Mouse (Mus musculus) G1E (cell line): ENCODE measurements around the gene Asf1b. TPM values are rescaled to one million over a fixed set of nuclear protein-coding genes. Genes with fewer than 3 reads are reported as not detected.

Experiments
- ATAC-seq: 2 replicates; pipeline ENCODE4 v1.8.0; 2016; ENCODE audit warnings: mild to moderate bottlenecking; ENCODE audit not compliant: insufficient number of reproducible peaks, poor library complexity, low FRiP score, severe bottlenecking; ENCODE audit errors: extremely low read depth
- DNase-seq: peaks from one replicate; pipeline ENCODE4 v3.0.0; 2012; ENCODE audit warnings: low spot score
- H3K27me3 ChIP-seq: 2 replicates; pipeline ENCODE4 v1.6.1; 2012; ENCODE audit warnings: mild to moderate bottlenecking, low read length, inconsistent platforms; ENCODE audit not compliant: insufficient read depth
- H3K36me3 ChIP-seq: replicated peaks from 2 replicates; pipeline ENCODE3; 2012; ENCODE audit warnings: mild to moderate bottlenecking, inconsistent platforms
- H3K4me1 ChIP-seq: 2 replicates; pipeline ENCODE4 v1.6.1; 2012; ENCODE audit warnings: low read depth, low read length, inconsistent platforms, mixed read lengths; ENCODE audit not compliant: insufficient read depth
- H3K4me3 ChIP-seq: 2 replicates; pipeline ENCODE4 v1.5.1; 2012; ENCODE audit warnings: low read depth, mild to moderate bottlenecking, inconsistent platforms, low read length, moderate library complexity, mixed read lengths
- H3K9me3 ChIP-seq: replicated peaks from 2 replicates; pipeline ENCODE4 v1.6.1; 2012; ENCODE audit warnings: inconsistent platforms
- CTCF ChIP-seq: IDR thresholded peaks from 2 replicates; pipeline ENCODE4 v1.5.1; 2012; ENCODE audit warnings: low read depth, low read length, inconsistent platforms, mixed read lengths
- GATA1 ChIP-seq: IDR thresholded peaks from 2 replicates; pipeline ENCODE4 v1.6.1; 2012; ENCODE audit warnings: borderline replicate concordance, low read length, inconsistent platforms, mixed read lengths
- GATA2 ChIP-seq: IDR thresholded peaks from 2 replicates; pipeline ENCODE4 v1.6.1; 2012; ENCODE audit warnings: low read depth, low read length, inconsistent platforms, borderline replicate concordance
- POLR2AphosphoS5 ChIP-seq: IDR thresholded peaks from 2 replicates; pipeline ENCODE4 v1.6.1; 2012; ENCODE audit warnings: low read depth, low read length, inconsistent platforms; ENCODE audit not compliant: insufficient replicate concordance
- TAL1 ChIP-seq: conservative IDR thresholded peaks from 2 replicates; pipeline ENCODE4 v1.6.1; 2012; ENCODE audit warnings: low read depth, low read length, inconsistent platforms, mixed read lengths
- polyA plus RNA-seq: library from polyadenylated mRNA; stranded (reverse); fragments of >175 nt; gene quantifications from 2 replicates; pipeline ENCODE4 v1.2.3, GENCODE M21; 2012
- total RNA-seq, 2 experiments: library from RNA; stranded (forward) in 1 of 2; stranded (reverse) in 1 of 2; fragments of 200-1000 nt in 1 of 2; fragments of >200 nt in 1 of 2; fragmentation: Nextera tagmentation in 1 of 2; gene quantifications; 2 replicates each; pipeline ENCODE4 v1.2.3; 2014 to 2017

Gene Asf1b
- total and polyA plus RNA-seq, 3 experiments, result 87.4 to 383 (median 88.6) TPM

GRCm38 (mm10) chr8:84008362-84008761, 53.1 kb downstream of the Asf1b start:
- Histone ChIP-seq H3K9me3 (peaks cover 27% of the 10 kb centered on the region), H3K27me3 (peaks cover 27% of the 10 kb centered on the region), H3K4me3 (no peak overlapping the region), H3K36me3 (peaks cover 14% of the 10 kb centered on the region), H3K4me1 (peaks cover 19% of the 10 kb centered on the region)
- DNase-seq, result no peak
- no peak for ATAC-seq
- no peak for TF ChIP-seq GATA1

GRCm38 (mm10) chr8:84009876-84010275, 54.6 kb downstream of the Asf1b start:
- Histone ChIP-seq H3K4me1 (peaks cover 7% of the 10 kb centered on the region), H3K27me3 (peaks cover 27% of the 10 kb centered on the region), H3K36me3 (peaks cover 4% of the 10 kb centered on the region), H3K4me3 (no peak overlapping the region), H3K9me3 (peaks cover 27% of the 10 kb centered on the region)
- ATAC-seq (no peak; the same call in 1 of the 2 replicates), DNase-seq (no peak)
- TF ChIP-seq GATA1, result no peak
- TF ChIP-seq GATA2, result no peak
- TF ChIP-seq CTCF, result no peak
- no peak for TF ChIP-seq POLR2AphosphoS5
- no peak for TF ChIP-seq TAL1

DNA sequence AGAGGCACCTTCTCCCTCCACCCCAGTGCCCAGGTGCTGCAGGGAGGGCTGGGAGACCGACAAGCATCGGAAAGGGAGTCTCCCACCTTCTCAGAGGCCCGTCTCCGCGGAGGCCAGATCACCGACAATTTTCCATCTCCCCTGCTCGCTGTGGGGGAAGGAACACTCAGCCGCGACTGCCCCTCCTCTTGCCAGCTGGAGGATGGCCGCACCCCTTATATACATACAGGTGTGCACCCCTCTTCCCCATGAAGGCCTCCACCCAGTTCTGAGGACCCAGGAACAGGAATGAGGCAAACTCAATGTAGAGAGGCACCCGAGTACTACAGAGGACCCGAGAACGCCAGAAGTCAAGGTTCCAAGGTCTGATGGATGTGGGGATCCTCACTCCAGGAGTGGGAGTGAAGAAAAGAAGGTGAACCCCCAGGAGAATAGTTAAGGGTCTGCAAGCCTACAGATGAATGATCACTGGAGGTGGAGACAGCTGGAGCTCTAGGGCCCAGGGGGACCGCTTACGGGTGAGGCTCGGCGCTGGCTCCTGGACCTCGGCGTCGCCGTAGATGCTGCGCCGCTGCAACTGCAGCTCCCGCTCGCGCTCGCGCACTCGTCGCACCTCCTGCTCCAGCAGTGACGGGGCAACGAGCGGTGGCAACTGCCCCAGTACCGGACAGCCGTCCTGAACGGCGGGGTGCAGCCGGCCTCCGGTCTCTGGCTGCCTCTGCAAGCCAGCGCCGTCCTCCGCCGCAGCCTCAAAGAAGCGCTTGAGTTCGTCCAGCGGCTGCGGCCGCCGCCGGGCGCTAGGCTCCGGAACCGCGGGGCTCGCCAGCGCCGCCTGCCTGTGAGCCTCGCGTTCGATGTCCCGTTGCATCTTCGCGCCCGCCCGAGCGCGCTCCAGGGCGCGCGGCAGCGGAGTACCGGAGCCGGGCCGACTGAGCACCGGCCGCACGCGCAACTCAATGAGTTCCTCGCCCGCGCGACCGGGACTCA, 55.6 kb downstream of the Asf1b start:
- no peak for DNase-seq
- H3K4me1 ChIP-seq, result no peaks in the 10 kb centered on the region
- H3K27me3 ChIP-seq, result peaks cover 27% of the 10 kb centered on the region
- H3K9me3 ChIP-seq, result peaks cover 27% of the 10 kb centered on the region
- no peak overlapping the region; the same call in 1 of the 2 replicates for H3K4me3 ChIP-seq
- ATAC-seq, result no peak
- peaks cover 2% of the 10 kb centered on the region for H3K36me3 ChIP-seq
- TF ChIP-seq GATA2 (no peak), GATA1 (no peak), TAL1 (no peak), POLR2AphosphoS5 (no peak), CTCF (no peak)

GRCm38 (mm10) chr8:84011705-84012498, 56.6 kb downstream of the Asf1b start, which contains the start of gene 2210011C24Rik:
2210011C24Rik (minus strand) TSS chr8:84012171.
- Histone ChIP-seq H3K27me3 (peaks cover 27% of the 10 kb centered on the region), H3K9me3 (peaks cover 27% of the 10 kb centered on the region), H3K4me1 (no peaks in the 10 kb centered on the region), H3K4me3 (no peak within 1 kb of the TSS; the same call in 1 of the 2 replicates), H3K36me3 (no peaks in the 10 kb centered on the region)
- no peak for ATAC-seq
- no peak for DNase-seq
- TF ChIP-seq GATA2 (no peak), GATA1 (no peak), POLR2AphosphoS5 (no peak), CTCF (no peak), TAL1 (no peak)

GRCm38 (mm10) chr8:84012499-84013165, 57.3 kb downstream of the Asf1b start:
- ATAC-seq (no peak), DNase-seq (no peak)
- Histone ChIP-seq H3K4me3 (no peak overlapping the region), H3K27me3 (peaks cover 30% of the 10 kb centered on the region), H3K4me1 (no peaks in the 10 kb centered on the region), H3K9me3 (peaks cover 27% of the 10 kb centered on the region), H3K36me3 (no peaks in the 10 kb centered on the region)
- TF ChIP-seq TAL1 (no peak), GATA2 (no peak), POLR2AphosphoS5 (no peak), GATA1 (no peak), CTCF (no peak)

DNA sequence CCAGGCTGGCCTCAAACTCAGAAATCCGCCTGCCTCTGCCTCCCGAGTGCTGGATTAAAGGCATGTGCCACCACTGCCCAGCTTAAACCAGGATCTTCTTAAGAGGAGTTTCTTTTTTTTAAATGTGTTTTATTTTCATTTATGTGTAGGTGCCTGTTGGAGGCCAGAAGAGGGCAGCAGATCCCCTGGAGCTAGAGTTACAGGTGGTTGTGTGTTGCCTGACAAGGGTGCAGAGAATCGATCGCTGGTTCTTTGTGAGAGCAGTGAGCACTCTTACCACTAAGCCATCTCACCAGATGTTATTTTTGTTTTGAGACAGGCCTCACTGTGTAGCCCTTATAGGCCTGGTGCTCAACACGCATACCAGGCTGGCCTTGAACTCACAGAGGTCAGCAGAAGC, 60.5 kb downstream of the Asf1b start:
- Histone ChIP-seq H3K9me3 (peaks cover 23% of the 10 kb centered on the region), H3K36me3 (no peaks in the 10 kb centered on the region), H3K4me3 (no peak overlapping the region), H3K4me1 (no peaks in the 10 kb centered on the region), H3K27me3 (peaks cover 23% of the 10 kb centered on the region)
- DNase-seq (no peak), ATAC-seq (no peak)
- TF ChIP-seq TAL1, result no peak
- TF ChIP-seq POLR2AphosphoS5, result no peak
- TF ChIP-seq GATA2, result no peak
- TF ChIP-seq CTCF, result no peak
- no peak for TF ChIP-seq GATA1
